Mouse (Mus musculus): ENCODE data around the gene Camta1. TPM values are rescaled to one million over a fixed set of nuclear protein-coding genes. Genes with fewer than 3 reads are reported as not detected.

Gene Camta1
- total RNA-seq, 2 experiments from 2014 or later = 234 to 244 TPM

GRCm38 (mm10) chr4:151158250-151158649 is 703.4 kb downstream of the Camta1 start:
- intact Hi-C loops (cut with DNase I) = loop anchor here (5.0 to 10.0 kb wide), 3 partner anchors 317 to 757 kb away; no protein-coding TSS in a partner anchor
- DNase-seq (ENCODE audit: low spot score) = no peak

GRCm38 (mm10) chr4:151156904-151157303 is 704.8 kb downstream of the Camta1 start:
- peak; percentile 48 for DNase-seq (ENCODE audit: low spot score)
- intact Hi-C loops (cut with DNase I) = loop anchor here (1.0 to 10.0 kb wide), 5 partner anchors 126 to 758 kb away; no protein-coding TSS in a partner anchor

GRCm38 (mm10) chr4:151155587-151155986 is 706.1 kb downstream of the Camta1 start:
- intact Hi-C loops (cut with DNase I) = loop anchor here (5.0 to 10.0 kb wide), 3 partner anchors 319 to 759 kb away; no protein-coding TSS in a partner anchor
- DNase-seq (ENCODE audit: low spot score) = no peak

- DNase-seq (ENCODE audit: low spot score) = no peak
- intact Hi-C loops (cut with DNase I) = loop anchor here (10.0 kb wide), 2 partner anchors 320 to 760 kb away; no protein-coding TSS in a partner anchor
Observed at GRCm38 (mm10) chr4:151154306-151154705, 707.4 kb downstream of the Camta1 start.

GRCm38 (mm10) chr4:151152010-151152409 is 709.7 kb downstream of the Camta1 start:
- DNase-seq (ENCODE audit: low spot score) = no peak
- intact Hi-C loops (cut with DNase I) = loop anchor here (10.0 kb wide), 2 partner anchors 323 to 763 kb away; no protein-coding TSS in a partner anchor

- no peak for DNase-seq (ENCODE audit: low spot score)
- intact Hi-C loops (cut with DNase I) = loop anchor here (10.0 kb wide), 2 partner anchors 324 to 764 kb away; no protein-coding TSS in a partner anchor
Observed at GRCm38 (mm10) chr4:151150842-151151241, 710.8 kb downstream of the Camta1 start.

GRCm38 (mm10) chr4:151150115-151150514 is 711.6 kb downstream of the Camta1 start:
- intact Hi-C loops (cut with DNase I) = loop anchor here (10.0 kb wide), 2 partner anchors 325 to 765 kb away; no protein-coding TSS in a partner anchor
- DNase-seq (ENCODE audit: low spot score) = no peak

- intact Hi-C loops (cut with DNase I) = no loop called here
Observed at GRCm38 (mm10) chr4:151147541-151147940, 714.1 kb downstream of the Camta1 start.

GRCm38 (mm10) chr4:151144121-151144520 is 717.6 kb downstream of the Camta1 start:
- intact Hi-C loops (cut with DNase I) = loop anchor here (5.0 kb wide), 1 partner anchor 177 kb away; no protein-coding TSS in a partner anchor

More at GRCm38 (mm10) chr4:151147541-151147940, 714.1 kb downstream of the Camta1 start:
- no peak for DNase-seq (ENCODE audit: low spot score)

GRCm38 (mm10) chr4:151141196-151141880 is 720.3 kb downstream of the Camta1 start:
- DNase-seq (ENCODE audit: low spot score) = peak; percentile 69
- intact Hi-C loops (cut with DNase I) = loop anchor here (5.0 kb wide), 1 partner anchor 174 kb away; no protein-coding TSS in a partner anchor

More at GRCm38 (mm10) chr4:151144121-151144520, 717.6 kb downstream of the Camta1 start:
- DNase-seq (ENCODE audit: low spot score) = no peak

- intact Hi-C loops (cut with DNase I) = loop anchor here (5.0 kb wide), 1 partner anchor 173 kb away; no protein-coding TSS in a partner anchor
- DNase-seq (ENCODE audit: low spot score) = no peak
Observed at GRCm38 (mm10) chr4:151140368-151140982, 721.2 kb downstream of the Camta1 start.

GRCm38 (mm10) chr4:151139053-151139840 is 722.4 kb downstream of the Camta1 start:
- DNase-seq (ENCODE audit: low spot score) = peak; percentile 28
- intact Hi-C loops (cut with DNase I) = loop anchor here (1.0 kb wide), 1 partner anchor 66 kb away; no protein-coding TSS in a partner anchor

- DNase-seq (ENCODE audit: low spot score) = no peak
- intact Hi-C loops (cut with DNase I) = no loop called here
Observed at GRCm38 (mm10) chr4:151138586-151138985, 723.1 kb downstream of the Camta1 start.

GRCm38 (mm10) chr4:151138135-151138534 is 723.5 kb downstream of the Camta1 start:
- intact Hi-C loops (cut with DNase I) = no loop called here

GRCm38 (mm10) chr4:151137701-151138100 is 724.0 kb downstream of the Camta1 start:
- intact Hi-C loops (cut with DNase I) = no loop called here
- DNase-seq (ENCODE audit: low spot score) = no peak

More at GRCm38 (mm10) chr4:151138135-151138534, 723.5 kb downstream of the Camta1 start:
- DNase-seq (ENCODE audit: low spot score) = no peak

GRCm38 (mm10) chr4:151135491-151135890 is 726.2 kb downstream of the Camta1 start:
- intact Hi-C loops (cut with DNase I) = no loop called here
- no peak for DNase-seq (ENCODE audit: low spot score)

- DNase-seq (ENCODE audit: low spot score) = no peak
- intact Hi-C loops (cut with DNase I) = no loop called here
Observed at GRCm38 (mm10) chr4:151133760-151134159, 727.9 kb downstream of the Camta1 start.

- DNase-seq (ENCODE audit: low spot score) = no peak
- intact Hi-C loops (cut with DNase I) = no loop called here
Observed at GRCm38 (mm10) chr4:151132493-151132892, 729.2 kb downstream of the Camta1 start.

- DNase-seq (ENCODE audit: low spot score) = no peak
- intact Hi-C loops (cut with DNase I) = no loop called here
Observed at GRCm38 (mm10) chr4:151130756-151131490, 730.8 kb downstream of the Camta1 start.
